Mouse (Mus musculus) forelimb bud, embryonic 11.5 days (tissue): ENCODE data around the gene Map3k12.
A peak's percentile ranks its signal among the peaks of the same experiment; 100 is the strongest.

Experiments
- DNase-seq: peaks from one replicate; pipeline ENCODE4 v3.0.0-alpha.2; 2012; ENCODE audit warnings: low read depth, low spot score

Map3k12 gene

DNA sequence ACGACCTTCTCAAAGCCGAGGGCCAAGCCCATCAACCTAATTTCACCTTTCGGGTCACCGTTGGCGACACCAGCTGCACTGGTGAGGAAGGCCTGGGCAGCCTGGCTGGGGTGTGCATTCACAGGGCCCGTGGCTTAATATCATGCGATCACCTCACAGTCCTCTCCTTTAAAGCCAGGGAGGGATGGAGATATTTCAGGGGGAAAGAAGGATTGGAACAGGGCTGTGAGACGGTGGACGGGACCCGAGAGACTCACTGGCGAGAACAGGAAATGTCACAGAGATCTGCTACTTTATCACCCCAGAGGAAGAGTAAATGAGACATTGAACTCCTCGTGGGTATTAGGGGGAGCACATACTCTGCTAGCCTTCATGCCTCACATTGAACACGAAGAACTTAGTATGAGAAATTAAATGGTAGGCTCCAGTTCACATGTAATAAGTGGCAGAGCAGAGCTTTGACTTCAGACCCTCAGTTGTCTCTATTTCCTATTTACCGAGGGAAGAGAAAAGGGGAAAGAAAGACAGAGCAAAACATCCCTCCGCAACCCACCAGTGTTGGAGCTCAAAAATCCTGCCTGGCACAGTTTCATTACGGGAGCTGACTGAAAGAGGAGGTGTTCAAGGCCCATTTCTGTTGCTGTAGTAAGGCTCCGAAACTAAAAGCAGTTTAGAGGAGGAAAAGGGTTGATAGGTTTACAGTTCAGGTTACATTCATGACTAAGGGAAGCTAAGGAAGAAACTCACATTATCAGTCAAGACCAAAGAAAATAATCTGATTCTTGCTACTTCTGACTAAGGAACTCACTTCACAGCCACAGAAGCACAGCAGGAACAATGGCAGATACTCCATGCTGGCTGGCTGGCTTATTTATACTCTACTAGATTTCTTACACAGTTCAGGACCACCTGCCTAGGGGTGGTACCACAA lies 2.6 kb upstream of the Map3k12 start:
- no peak for DNase-seq

DNA sequence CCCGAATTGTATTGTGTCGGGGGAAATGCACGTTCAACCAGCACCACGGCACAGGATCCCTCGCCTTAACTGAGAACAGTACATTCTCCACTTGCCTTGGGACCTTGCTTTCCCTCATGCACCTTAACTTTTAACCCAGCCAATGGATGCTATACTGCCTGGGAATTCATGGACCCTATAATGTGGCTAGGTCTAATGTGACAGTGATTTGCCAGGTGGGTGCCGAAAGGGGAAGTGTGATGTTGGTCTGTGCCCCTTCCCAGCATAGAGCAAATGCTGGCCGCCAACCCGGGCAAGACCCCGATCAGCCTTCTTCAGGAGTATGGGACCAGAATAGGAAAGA lies 2.0 kb upstream of the Map3k12 start:
- no peak for DNase-seq

DNA sequence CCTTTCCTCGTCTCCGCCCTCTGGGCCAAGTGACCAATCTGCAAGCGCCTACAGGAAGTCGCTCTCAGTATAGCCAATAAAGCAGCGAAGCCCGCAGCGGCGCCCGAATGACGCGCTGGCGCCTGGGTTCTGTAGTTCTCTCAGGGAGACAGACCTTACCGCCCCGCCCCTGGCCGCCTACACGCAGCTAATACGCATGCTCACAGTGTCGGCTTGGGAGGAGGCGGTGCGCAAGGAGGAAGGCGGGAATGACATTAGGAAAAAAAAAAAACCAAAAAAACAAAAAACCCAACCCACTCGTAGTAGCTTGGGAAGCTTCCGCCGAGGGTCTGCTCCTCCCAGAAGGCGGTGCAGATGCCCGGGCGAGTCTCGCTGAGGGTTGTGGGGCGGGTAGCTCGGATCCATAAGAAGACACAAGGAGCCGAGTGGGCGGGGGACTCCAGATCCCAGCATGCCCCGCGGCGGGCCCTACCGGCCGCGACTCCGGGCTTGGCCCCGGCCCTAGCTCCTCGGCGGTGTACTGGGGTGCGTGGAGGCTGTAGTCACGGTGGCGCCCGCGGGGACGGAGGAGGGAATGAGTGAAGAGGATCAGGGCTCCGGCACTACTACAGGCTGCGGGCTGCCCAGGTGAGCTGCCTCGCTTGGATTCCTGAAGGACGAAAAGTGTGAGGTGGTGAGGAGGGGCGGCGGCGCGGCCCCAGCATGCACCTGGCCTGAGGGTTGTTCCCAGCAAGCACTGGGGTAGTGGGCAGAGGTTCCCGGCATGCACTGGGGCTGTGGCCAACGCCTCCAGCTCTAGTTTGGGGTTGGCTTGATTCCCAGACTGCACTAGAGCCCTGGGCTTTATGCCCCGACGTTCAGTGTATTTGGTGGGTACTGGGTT lies 1.4 kb upstream of the Map3k12 start, which contains the start of gene Tarbp2:
Tarbp2 (plus strand) TSS at position 217 of the 883 bp plus-strand sequence.
- DNase-seq, result peak; percentile 100

DNA sequence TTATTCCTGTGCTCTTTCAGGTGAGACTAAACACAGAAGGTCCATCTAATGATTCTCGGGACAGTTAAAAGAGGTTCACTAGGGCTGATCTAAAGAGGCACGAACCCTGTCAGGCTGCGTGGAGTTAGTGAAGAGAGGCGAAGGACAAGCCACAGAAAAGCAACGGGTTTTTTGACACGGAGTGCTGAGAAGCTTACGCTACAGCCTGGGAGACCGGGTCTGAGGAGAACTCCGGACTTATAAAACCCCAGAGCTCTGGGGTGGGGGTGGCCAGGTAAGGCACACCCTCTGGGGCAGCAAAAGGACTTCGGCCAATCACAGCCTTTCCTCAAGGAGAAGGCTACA lies 739 bp upstream of the Map3k12 start:
- no peak for DNase-seq

DNA sequence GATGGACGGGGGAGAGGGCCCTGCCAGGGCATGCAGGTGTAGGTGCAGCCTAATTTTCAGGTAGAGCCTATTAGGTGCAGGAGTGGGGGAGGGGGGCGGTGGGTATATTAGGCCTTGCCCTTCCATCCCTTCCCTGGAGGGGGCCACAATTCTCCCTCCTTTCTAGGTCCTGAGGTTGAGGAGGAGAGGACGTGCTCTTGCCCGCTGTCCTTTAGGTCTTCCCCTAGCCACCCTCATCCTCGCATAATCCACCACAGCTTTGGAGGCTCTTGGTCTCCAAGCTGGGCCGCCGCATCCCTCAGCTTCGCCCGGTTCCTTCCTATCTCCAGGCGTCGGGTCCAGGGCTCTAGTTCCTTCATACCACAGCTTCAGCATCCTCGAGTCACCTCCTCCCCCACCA lies 571 bp downstream of the Map3k12 start:
- DNase-seq, result no peak

DNA sequence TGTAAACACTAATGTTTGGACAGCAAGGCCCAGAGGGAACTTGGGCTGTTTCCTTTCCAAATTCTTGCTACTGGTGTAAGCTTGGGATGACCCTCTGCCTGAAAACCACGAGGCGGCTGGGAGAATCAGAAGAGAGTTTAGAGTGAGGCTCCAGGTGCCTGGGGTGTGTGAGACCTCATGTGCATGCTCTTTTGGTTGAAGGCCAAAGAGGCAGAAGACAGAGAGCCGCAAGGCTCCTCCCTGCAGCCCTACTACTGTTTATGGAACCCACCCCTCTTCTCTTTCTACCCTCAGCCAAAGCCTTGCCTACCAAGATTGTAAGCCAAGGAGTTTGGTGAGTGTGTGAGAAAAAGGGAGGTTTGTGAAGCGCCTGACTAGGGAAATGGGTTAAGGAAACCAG lies 1.1 kb downstream of the Map3k12 start:
- no peak for DNase-seq

DNA sequence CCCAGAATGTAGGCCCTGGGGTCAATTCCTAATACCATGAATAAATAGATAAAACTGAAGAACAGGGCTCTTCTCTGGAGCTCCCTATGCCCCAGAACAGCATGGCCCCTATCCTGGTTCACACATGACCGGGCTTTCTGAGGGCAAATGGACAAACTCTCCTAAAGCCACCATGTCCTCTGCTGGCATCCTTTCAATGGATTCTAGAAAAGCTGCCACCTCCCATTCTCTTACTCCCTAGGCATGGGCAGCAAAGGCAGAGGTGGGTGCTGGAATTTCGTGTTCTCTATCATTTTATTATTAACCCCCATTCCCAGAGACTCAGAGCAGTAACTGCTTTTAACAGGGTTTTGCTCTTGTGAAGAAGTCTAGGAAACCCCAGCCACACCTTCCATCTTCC lies 1.6 kb downstream of the Map3k12 start:
- DNase-seq, result no peak

DNA sequence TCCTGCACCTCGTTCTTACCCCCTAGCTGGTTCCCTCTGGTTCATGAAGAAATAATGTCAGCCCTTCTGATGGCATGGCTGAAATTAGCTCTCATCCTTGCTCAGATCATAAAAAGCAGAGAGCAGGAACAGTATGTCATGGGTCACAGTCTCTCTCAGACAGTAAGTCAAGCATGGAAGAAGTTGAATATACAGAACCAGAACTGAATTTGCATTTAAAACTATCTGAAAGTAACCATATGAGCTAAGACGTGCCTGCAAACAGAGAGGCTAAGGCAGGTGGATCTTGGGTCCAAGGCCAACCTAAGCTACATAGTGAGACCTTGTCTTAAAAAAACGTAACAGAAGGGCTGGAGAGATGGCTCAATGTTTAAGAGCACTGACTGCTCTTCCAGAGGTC lies 3.9 kb downstream of the Map3k12 start:
- no peak for DNase-seq

DNA sequence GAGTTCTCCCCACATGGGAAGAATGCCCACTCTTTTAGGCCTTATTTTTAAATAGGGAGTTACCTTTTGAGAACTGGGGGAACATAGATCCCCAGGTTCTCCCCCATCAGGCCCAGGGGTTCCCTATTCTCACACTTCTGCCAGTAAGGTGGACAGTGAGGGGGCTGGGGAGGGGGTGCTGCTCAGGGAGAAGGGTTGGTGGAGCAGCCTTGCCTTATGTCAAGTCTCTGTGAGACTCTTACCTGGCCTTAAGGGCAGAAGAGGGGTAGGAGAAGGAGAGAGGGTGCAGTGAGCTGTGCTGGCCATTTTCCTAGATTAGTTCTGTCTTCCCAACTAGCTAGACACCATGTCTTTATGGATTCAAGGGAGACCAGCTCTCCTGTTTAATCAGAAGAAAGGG lies 4.4 kb downstream of the Map3k12 start:
- DNase-seq, result no peak

DNA sequence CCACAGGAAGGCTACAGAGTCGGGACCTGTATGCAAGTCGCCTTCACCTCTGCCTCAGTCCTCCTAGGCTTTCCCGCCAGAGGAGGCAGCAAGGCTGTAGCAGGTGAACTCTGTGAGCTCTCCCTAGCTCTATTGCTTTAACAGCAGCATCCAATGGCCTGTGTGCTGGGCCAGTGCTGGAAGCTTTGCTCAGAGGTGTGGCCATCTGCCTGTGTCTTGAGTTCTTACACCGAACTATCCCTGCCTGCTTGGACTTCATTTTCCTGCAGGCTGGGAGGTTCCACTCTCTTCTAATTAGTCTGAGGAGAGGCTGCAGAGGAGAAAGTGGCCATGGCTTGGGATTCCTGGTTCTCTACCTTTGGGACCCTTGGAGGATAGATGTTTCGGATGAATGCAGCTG lies 4.9 kb downstream of the Map3k12 start:
- DNase-seq, result no peak

DNA sequence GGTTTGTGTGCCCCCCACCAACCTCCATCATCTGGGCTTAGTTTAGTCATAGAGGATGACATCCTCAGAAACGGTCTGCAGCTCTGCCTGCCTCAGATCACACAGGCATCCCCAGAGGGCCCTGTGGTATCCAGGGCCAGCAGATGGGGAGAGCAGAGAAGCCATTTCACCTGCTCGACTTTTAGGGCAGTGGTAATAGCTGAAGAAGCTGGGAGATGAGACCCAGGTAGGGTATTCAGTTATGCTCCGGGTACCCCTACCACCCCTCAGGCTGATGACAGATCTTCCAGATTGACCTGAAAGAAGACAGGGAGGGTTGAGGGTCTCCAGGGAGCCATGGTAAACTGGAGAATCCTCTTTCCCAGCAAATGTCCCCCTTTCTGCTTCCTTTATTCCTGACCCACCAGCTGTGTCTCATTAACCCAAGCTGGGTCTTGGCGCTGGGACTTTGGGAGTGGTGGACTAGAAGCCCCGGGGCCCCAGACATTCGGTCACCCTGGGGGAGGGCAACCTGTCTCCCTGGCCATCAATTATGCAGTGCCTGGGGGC lies 5.5 kb downstream of the Map3k12 start:
- DNase-seq, result no peak

DNA sequence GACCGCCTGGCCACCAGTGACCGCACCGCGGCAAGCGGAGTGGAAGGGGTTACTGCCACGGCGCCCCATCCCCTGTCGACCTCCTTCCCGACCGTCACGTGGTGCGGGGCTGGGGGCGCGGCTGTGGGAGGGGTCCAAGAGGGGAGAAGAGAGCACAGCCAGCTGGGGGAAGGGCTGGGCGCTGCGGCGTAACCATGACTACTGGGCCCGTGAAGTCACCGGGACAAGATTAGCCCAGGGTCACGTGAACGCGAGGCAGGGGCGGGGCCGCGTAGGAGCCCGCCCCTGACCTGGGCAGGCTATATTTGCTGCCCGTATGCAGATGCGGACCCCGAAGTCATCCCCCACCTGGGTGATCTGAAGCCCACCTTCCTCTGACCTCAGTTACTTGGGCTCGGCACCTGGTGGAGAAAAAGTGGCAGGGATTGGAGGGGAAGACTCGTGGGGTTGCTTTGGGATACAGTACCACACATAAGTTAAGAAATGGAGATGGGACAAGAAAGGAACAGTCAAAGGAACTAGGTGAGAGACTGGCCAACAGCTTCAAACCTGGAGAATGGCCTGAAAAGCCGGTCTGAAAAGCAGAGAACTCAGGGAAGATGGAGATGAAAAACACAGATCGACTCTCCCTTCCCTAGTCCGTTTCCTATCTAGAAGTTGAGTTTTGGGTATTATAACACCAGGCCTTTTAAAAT lies 6.1 kb downstream of the Map3k12 start:
- DNase-seq, result peak; percentile 94

DNA sequence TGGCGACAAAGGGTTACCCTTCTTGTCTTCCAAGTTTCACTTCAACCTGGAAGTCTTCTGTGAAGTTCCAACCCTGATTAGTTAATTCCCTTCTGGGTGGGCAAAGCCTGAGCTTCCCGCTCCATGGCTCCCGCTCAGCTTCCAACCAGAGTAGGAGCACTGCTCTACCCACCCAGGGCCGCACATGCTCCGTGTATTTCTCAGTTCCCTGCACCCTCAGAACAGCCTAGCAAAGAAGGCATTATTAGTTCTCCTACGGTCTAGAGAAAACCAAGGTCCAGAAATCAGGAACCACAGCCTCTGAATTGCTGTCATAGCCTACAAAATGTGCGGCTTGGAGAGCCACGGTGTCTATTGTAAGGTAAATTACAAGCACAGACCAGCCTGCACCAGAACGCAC lies 6.8 kb downstream of the Map3k12 start:
- no peak for DNase-seq

DNA sequence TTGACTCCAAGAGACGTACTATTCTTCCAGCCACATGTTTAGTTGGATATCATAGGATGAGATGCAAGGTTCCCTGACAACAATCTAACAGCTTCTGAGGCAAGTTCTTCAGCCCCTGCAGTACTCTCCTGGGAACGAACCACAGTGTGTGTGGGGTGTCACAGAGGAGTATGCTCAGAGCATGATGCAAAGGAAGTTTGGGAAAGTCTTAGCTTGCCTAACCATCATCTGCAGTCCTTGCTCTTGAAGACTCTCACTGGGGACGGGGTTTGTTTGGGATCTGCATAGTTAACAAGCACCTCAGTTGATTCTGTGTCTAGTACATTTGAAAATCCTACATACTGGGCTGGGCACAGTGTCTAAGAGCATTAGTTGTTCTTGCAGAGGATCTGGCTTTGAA lies 8.5 kb downstream of the Map3k12 start:
- no peak for DNase-seq

DNA sequence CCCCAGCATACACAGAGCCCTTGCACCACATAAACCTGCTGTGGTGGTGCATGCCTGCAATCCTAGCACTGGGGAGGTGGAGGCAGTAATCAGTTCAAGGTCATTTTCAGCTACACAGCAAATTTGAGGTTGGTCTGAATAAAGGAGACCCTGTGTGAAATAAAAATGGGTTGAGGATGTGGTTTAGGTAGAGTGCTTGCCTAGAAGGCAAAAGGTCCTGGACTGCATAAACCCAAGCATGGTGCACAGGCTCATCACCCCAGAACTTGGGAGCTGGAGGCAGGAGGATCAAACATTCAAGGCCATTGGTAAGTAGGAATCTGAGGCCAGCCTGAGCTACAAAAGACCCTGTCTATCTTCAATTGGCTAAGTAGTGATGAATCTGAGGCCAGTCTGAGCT lies 9.3 kb downstream of the Map3k12 start:
- no peak for DNase-seq

DNA sequence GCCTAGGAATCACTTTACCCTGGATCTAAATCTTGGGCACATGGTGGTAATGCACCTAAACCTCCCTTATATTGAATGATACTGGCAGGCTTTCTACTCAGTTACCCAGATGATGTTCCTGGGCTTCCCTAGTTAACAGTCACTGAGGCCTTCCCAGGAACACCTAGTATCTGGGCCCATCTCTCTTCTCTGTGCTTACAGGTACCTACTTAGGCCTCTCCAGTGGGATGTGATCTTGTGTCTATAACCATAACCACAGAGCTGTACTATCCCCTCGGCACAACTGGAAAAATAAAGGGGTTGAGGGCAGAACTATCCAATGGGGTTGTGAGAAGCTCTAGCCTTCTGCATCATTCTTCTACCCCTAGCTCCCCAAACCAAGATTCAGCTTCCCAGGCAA lies 10.0 kb downstream of the Map3k12 start:
- DNase-seq, result no peak

DNA sequence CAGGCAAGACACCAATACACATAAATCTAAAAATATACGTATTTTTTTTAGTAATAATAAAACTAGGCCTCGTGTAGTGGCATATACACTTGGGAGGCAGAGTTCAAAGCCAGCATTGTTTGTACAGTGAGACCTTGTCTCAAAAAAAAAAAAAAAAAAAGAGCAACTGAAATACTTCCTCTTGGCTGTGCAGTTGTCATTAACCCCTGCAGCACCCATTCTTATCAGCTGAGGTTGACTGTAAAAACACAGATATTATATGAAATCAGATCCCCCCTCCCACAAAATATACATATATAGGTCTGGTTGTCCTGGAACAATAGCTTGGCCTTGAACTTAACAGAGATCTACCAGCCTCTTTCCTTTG lies 10.4 kb downstream of the Map3k12 start:
- no peak for DNase-seq

DNA sequence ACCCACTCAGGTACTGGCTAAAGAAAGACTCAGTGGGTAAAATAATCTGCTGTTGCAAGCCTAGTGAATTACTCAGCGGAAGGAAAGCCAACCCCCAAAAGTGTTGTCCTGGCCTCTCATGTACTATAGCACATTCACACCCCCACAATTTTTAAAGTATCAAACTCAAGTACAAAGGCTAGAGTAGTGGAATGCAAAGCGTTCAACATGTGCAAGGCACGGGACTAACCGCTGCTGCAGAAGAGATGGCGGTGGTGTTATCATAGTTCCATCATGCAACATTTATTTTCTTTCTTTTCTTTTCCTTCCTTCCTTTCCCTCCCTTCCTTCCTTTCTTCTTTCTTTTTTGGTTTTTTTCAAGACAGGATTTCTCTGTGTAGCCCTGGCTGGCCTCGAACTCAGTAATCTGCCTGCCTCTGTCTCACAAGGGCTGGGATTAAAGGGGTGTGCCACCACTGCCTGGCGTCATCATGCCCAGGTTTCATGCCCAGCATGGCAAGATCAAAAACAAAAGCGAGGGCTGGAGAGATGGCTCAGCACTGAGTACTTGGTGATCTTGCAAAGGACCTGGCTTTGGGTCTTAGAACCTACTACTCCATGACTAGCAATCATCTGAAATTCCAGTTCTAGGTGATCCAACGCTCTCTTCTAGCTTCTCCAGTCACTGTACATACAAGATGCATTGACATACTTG lies 10.9 kb downstream of the Map3k12 start:
- DNase-seq, result no peak

DNA sequence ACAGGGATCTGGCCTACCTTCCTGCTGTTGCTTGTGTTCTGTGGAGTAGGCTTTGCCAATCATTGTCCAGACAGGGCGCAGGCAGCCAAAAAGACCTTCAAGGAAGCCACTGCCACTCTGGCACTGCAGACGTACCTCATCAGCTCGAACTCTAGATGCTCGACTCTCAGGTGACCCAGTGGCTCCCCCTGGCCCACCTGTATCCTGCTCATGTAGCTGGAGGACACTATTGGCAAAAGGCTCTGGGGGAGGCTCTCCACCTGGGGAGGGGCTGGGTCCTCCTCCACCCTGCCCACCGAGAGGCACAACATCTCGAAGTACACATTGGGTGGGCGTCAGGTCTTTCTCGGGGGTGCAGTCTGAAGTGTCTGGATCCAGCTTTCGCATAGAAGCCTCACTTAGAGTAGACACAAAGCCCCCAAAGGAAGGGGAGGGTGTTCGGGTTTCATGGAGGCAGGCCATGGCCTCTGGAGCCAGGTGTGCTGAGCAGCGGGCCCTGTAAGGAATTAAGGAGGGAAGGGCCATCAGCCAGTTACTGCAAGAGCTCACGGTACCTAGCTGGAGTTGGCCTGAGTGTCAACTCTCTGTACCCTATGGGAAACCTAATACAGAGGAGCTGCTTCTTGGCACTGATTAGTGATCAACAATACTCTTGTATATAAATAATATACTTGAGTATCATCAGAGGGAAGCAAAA lies 11.6 kb downstream of the Map3k12 start:
- DNase-seq, result no peak

DNA sequence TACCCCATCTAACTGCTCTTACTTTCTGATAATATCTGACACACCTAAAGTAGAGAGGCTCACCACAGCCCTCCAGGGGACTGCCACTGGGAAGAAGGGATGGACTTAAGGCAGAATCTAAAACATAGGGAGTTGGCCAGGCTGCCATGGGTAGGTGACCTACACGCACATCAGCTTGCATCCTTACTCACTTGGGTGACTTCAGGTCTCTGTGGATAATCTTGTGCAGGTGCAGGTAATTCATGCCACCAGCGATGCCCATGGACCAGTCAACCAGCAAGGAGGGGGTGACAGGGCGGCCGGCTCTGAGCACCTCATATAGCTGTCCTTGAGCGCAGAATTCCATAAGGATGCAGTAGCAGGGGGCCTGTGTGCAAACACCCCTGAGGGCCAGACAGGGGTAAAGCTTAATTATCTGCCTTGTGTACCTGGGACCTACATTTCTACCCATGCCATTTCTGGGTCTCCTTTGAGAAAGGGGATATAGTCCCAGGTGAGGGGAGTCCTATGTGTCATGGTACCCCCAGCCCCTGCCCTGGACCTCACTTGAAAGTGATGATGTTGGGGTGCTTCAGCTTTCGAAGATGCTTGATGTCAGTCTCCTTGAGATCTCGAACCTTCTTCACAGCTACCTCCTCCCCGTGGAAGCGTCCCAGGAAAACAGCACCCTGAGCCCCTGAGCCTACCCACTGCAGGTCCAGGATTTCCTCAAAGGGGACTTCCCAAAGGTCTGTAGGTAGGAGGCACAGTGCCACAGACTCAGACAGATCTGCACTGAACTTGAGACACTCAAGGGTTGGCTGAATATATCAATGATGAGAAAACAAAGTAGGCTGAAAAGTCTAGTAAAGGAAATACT lies 12.7 kb downstream of the Map3k12 start:
- no peak for DNase-seq
